Mouse (Mus musculus) heart, adult 2 months (tissue): ENCODE data around the gene Gm20388.

Source experiments
- CTCF ChIP-seq: fragments of 200-600 bp; IDR thresholded peaks from 2 replicates; pipeline ENCODE4 v1.8.1; 2022; ENCODE audit warnings: antibody characterized with exemption, mild to moderate bottlenecking, moderate library complexity
- EP300 ChIP-seq: fragments of 200-500 bp; IDR thresholded peaks from 2 replicates; pipeline ENCODE4 v1.6.1; 2011; ENCODE audit warnings: low read depth, low read length, control low read depth; ENCODE audit not compliant: insufficient read depth
- POLR2A ChIP-seq: fragments of 200-500 bp; IDR thresholded peaks from 2 replicates; pipeline ENCODE4 v1.6.1; 2011; ENCODE audit warnings: mild to moderate bottlenecking, low read depth, low read length, control low read depth; ENCODE audit not compliant: insufficient read depth

- TF ChIP-seq CTCF, result no peak
- TF ChIP-seq POLR2A, result no peak
- no peak for TF ChIP-seq EP300
Measured at GRCm38 (mm10) chr8:121884181-121884580, 1973.5 kb downstream of the Gm20388 start.
